Mouse (Mus musculus): ENCODE measurements around the gene Atp2b1.

DNA sequence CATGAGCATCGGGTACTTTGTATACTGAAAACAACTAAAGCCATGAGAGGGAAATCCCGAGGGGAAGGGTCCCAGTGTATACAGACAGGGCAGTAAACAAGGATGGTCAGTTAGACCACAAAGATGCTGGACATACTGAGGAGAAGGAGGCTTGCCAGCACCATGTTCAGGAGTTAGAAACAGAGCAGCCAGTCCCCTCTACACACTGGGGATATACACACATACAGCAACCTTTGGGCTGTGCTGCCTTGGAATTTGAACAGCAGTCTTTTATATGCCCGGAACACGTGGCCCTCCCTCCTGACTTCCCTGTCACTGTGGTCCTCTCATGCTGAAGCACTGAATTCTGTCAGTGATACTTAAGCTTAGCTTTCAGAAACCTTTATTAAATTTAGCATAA lies 10.9 kb downstream of the Atp2b1 start:
- TF ChIP-seq POLR2A (IDR thresholded peaks at IDR 0.05; ENCODE audit: borderline replicate concordance, control insufficient read depth, low read depth, low read length) = no peak
- TF ChIP-seq CTCF (IDR thresholded peaks at IDR 0.05; ENCODE audit: control insufficient read depth, insufficient read depth, low read length) = no peak

All from bone marrow, adult 2 months (tissue).